Mouse (Mus musculus) hindlimb bud, embryonic 11.5 days (tissue): ENCODE measurements at regions not wholly inside any gene's neighbourhood (a gene's known extent, or its start where the extent isn't known, plus 50 kb on each side); places are given as distances from the start of the nearest gene placed in this dataset.
"Not testable (repeated sequence)": the region's sequence is repeated elsewhere in the genome, so short reads cannot be mapped to it uniquely, and the experiment has no call there.

Experiments used
- DNase-seq: peaks from one replicate; pipeline ENCODE4 v3.0.0-alpha.2; 2012; ENCODE audit warnings: low read depth, low spot score; ENCODE audit errors: extremely low spot score

DNA sequence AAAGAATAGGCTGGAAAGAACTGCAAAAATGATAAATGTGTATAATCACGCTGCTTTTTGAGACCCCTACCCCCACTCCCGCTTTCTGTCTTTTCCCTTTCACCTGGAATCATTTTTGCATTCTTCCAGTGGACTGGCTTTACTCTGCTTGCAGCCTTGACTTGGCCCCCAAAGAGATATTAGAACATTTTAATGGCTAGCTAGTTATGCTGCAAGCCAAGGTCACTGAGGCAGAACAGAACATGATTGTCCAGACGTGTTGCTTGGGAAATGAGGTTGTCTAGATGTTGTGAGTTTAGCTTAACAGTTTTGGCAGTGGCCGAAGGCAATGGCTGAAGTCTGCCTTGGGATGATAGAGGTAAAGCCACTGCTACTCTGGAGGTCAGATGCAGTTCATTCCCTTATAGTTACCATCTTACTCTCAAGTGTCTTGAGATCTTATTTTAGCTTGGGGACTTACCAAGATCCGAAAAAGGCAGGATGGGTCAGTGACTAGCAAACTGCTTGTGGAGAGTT is 87.9 kb upstream of the Tars start:
- no peak for DNase-seq

DNA sequence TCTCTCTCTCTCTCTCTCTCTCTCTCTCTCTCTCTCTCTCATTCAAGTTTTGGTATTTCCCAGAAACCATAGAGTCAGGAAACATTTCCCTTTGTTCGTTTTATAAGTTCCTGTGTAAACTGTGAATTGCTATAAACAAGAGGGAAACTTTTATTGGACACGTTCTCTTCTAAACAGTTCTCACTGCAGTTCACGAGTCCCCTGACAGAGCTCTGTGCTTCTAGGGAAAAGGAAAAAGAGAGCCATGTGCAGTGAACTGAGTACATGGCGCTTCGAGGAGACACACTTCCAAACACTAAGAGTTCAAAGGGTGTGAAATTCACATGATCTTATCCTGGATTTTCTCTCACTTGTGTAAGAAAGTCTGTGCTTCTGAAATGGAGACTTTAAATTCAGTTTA is 84.5 kb upstream of the Tars start:
- DNase-seq = no peak

DNA sequence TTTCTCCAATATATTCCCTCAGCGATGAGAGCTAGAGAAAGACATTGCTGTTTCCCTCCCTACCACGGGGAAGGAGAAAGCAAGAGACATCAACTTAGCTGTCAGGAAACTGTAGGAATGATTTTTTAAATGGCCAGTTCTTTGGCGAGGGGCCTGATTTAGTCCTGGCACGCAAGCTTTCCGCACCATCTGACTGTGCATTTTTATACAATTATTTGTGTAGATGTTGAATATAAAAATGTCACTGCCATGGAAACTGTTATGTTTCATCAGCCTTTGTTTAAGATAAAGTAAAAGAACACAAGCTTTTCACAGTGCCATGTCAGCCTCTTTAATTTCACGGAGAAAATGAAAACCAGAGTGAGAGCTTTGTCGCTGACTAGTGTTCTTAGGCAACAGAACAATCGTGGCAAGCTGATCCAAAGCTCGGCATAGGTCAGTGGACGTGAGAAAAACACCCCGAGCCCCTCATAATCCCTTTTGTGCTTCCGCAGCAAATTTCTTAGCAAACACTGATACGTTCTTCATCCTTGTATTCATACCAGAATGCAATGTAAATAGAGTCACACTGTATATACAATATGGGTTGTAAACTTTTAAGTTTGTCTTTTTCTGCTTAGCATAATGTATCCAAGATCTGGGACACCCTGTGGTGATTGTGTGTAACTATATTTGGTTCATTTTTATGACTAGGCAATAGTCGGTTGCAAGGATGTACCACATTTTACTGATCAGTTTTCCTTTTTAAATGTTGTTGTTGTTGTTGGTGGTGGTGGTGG is 79.9 kb upstream of the Tars start:
- no peak for DNase-seq

DNA sequence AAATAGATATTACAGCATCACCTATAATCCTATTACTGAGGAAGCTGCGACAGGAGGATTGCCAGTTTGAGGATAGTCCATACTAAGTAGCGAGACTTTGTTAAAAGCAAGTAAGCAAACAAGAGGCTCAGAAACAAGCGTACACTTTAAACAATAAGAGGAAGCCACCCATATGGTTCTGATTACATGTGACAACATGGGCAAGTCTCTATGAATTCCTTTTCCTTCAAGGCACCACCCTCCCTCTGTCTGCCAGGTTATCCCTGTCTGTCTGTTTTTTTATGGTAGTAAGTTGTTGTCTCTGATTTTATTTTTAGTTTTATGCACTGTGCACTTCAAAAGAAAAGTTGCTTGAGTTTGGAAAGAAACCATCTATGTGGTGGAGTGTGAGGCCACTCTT is 76.8 kb upstream of the Tars start:
- no peak for DNase-seq

DNA sequence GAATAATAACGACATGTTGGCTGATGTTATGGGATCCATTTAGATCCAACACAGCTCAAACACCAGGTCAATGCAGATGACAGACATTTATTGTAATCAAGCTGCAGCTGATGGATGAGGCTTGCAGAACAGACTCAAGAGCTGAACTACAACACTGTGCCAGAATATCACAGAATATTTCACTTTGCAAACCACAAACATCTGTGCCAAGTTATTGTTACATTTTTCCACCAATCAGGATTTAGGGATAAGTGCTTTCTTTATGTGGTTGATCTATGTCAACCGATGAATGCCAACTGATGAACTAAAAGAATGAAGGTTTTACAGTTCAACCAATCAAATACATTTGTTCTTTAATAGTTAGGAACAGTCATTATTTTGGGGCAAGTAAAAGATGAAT is 63.9 kb upstream of the Tars start:
- no peak for DNase-seq

DNA sequence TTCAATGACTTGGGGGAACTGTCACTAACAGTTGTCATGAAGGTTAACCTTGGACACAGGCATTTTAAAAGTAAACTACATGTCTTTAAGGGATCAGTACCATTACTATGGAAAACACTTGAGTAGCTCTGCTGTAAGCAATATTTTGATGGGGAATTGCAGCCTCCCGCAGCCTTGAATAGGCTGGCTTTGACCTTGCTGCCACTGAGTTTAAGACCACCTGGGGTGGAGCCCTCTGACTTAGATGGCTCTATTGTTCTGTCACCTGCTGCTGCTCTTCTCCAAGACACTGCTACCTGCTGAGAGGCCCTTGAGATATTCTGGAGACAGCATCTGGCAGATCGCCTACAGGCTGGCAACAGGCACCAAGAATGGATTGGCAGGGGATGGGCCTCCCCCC is 62.1 kb upstream of the Tars start:
- DNase-seq = not testable (repeated sequence)

DNA sequence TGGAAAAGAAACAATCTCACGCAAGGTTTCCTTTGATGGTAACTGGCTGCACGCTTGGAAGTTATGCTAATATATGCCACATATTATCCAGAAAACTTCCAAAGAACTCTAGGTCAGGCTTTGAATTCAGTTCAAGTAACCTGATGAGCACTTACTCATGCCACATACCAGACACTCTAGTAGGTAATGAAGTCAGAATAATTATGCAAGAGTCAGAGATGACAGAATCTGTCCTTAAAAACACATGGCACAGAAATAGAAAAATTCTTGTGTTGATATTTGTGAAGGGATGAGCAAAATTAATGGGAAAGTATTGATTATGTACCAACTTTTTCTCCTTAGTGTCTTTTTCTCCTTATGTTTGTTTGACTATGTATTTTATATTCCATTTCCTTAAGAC is 59.8 kb upstream of the Tars start:
- DNase-seq = no peak

DNA sequence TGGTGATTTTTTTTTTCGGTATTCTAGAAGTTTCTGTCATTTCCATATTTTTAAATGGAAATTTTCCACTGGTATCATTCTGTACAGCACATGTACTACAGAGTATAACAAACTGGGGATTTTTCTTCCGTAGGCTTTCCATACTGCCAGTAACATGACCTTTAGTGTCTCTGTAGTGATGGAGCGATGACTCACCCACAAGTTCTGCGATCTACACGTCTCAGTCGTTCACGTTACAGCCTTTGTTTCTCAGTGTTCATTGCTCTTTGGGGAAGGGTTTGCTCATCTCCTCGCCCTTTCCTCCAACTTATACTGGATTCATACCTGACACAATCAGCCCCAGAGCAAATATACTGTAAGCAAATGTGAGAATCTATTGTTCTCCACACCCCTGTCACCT is 57.8 kb upstream of the Tars start:
- no peak for DNase-seq

DNA sequence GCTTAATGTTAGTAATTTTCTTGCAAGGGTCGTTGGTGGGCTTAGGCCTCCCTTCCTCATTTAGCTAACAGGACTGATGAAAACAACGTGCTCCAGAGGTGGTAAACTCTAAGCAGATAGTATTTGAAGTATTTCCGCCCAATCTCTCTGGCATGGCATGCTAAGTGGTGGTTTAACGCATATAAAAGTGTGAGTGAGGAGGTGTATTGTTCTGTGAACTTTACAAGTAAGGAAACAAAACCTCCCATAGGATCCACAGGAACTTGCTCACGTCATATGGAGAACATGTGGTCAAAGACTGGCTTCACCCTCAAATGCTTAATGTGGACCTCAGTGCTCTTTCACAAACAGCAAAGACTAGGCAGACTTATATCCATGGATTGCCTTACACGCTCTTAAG is 56.5 kb upstream of the Tars start:
- peak; percentile 18 for DNase-seq

DNA sequence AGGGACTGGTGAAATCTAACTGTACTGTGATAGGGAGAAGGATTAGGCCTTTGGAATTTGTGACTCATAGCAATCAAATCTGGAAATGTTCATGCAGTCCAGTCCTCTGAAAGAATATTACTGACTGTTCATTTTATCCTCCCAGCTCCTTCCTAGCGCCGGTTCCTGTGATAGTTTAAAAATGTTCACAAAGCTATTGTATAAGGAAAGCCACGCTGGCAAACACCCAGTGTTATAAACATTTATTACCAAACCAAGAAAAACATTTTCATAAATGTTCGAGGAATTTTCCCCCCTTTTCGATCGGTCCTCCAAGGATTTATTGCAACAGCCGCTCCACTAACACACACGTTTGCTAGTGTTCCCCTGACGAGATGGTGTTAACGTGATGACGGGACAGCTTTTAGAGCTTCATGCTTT is 55.9 kb upstream of the Tars start:
- DNase-seq = no peak

DNA sequence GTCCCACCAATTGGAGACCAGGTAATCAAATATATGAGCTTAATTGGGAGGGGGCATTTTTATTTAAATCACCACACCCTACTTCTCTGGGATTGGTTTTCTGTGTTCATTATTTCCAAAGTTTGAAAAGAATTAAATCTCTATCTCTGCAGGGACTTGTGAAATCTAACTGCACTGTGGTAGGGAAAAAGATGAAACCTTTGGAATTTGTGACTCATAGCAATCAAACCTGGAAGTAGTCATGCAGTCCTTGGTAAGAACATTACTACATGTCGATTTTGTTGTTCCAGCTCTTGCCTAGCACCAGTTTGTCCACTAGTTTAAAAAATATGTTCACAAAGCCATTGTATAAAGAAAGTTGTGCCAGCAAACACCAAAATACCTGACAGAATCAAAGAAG is 54.5 kb upstream of the Tars start:
- DNase-seq = no peak

DNA sequence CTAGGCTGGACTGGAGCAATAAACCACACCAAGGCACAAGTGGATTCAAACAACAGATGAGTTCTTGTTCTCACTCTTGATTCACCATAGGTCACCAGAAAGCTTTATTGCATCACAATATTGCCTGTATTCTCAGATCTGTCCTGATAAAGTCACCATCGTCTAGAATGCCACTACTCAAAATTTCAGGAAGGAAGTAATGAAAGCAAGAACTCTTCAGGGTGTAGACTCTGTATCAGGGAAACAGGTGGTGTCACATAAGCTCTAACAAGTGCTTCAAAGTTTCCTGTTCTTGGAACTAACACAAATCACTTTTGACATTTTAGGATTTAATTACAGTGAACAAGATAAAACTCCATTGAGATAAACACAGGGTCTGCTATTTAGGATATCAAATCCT is 52.2 kb upstream of the Tars start:
- no peak for DNase-seq
